Mouse (Mus musculus) right cerebral cortex, postnatal 10 days (tissue): ENCODE measurements around the gene Cct2.
"Not testable (repeated sequence)": the region's sequence is repeated elsewhere in the genome, so short reads cannot be mapped to it uniquely, and the experiment has no call there.

Experiments
- DNase-seq, 2 experiments: peaks; one replicate each; pipeline ENCODE4 v3.0.0; 2021; ENCODE audit warnings: low spot score in 2 of 2

The Cct2 gene

GRCm38 (mm10) chr10:117055668-117056067 is 7.9 kb downstream of the Cct2 start:
- no peak for DNase-seq

- no peak for DNase-seq
These were observed 13.5 kb downstream of the Cct2 start for GRCm38 (mm10) chr10:117049961-117050597.

GRCm38 (mm10) chr10:117049253-117049652 is 14.4 kb downstream of the Cct2 start:
- no peak for DNase-seq

GRCm38 (mm10) chr10:117045175-117046056 is 18.2 kb downstream of the Cct2 start, which contains the start of gene Lrrc10:
TSS of gene Lrrc10 (plus strand) at chr10:117045341.
- peak; percentile 48 to 50 for DNase-seq

DNA sequence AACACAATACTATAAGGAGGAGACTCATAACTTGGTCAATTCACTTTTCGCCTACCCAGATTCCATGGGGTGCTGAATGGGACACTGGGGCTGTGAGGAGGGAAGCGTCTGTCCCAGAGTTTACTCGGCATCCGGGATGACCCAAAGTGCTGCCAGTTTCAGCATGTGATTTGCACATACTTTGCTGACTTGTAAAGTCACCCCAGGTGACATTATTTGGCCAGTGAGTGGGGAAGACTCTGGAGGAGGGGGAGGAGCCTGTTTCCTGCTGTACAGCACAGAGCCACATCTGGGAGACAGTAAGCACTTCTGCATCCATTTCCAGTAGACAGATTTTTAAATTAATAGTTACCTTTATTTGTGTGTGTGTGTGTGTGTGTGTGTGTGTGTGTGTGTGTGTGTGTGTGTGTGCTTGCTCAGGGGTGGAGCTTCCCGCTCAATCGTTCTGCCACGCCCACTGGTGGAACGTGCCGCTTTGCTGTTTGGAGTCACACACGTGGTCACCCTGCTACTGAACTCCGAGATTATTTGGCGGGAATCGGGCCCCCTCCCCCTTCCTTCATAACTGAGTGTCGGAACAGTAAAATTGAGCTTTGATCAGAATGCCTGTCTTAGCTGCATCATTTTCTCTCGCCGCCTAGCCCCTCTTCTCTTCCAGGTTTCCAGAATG is 20.0 kb downstream of the Cct2 start:
- not testable (repeated sequence) for DNase-seq

- no peak for DNase-seq
These were observed 21.3 kb downstream of the Cct2 start for GRCm38 (mm10) chr10:117042295-117042694.

GRCm38 (mm10) chr10:117040355-117040754 is 23.3 kb downstream of the Cct2 start:
- DNase-seq: no peak

DNA sequence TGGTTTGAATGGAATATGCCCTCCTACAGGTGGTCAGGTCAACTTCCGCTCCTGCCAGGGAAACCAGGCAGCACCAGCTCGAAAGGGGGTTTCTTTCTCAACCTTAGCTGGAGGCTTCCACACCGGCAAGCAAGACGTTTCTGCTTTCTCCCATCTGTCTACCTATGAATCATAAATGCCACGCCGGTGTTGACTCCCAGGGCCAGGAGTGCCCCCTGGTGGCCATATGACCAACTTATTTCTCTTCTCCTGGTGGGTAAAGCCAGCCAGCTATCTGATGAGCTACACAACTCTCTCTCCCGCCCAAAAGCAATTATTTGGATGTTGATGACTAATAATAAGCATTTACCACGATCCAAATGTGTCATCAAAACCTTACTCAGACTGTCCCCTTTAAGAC is 29.8 kb downstream of the Cct2 start:
- peak; percentile 72 to 83 for DNase-seq

- no peak for DNase-seq
These were observed 32.5 kb downstream of the Cct2 start for GRCm38 (mm10) chr10:117031160-117031559.

DNA sequence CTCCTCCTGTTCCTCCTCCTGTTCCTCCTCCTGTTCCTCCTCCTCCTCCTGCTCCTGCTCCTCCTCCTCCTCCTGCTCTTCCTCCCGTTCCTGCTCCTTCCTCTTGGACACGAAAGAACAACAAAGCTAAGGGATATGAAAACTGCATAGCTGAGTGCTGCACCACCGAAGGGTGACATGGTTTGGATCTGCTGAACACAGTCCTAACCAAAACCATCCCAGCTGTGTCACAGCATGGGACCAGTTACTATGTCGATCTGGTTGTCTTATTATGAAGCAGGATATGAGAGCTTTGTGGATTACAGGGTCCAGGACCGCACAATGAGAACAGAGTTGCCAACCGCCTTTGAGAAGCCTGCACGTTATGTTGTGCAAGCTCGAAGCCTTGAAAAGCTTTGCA is 37.4 kb downstream of the Cct2 start:
- no peak for DNase-seq

DNA sequence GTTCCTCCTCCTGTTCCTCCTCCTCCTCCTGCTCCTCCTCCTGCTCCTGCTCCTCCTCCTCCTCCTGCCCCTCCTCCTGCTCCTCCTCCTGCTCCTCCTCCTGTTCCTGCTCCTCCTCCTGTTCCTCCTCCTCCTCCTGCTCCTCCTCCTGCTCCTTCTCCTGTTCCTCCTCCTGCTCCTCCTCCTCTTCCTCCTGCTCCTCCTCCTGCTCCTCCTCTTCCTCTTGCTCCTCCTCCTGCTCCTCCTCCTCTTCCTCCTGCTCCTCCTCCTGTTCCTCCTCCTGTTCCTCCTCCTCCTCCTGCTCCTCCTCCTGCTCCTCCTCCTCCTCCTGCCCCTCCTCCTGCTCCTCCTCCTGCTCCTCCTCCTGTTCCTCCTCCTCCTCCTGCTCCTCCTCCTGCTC is 37.8 kb downstream of the Cct2 start:
- DNase-seq: not testable (repeated sequence)

DNA sequence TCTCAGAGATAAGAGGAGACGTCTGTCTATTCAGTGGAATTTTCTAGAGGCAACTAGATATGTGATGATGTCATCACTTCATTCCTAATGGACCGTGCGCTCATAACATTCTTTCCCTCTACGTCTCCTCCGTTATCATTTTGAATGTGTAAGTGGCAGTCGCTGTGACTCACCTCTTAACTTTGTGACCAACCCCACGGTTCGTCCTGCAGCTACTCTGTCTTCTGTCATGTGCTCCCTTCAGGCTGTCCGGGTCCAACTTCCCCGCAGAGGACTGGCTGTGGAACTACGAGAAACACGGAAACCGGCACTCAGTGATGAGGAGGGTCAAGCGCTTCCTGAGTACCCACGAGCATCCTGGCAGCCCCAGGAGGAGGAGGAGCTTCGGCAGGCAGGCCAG is 39.9 kb downstream of the Cct2 start:
- no peak for DNase-seq

- DNase-seq: no peak
These were observed 42.4 kb downstream of the Cct2 start for GRCm38 (mm10) chr10:117021020-117021754.

DNA sequence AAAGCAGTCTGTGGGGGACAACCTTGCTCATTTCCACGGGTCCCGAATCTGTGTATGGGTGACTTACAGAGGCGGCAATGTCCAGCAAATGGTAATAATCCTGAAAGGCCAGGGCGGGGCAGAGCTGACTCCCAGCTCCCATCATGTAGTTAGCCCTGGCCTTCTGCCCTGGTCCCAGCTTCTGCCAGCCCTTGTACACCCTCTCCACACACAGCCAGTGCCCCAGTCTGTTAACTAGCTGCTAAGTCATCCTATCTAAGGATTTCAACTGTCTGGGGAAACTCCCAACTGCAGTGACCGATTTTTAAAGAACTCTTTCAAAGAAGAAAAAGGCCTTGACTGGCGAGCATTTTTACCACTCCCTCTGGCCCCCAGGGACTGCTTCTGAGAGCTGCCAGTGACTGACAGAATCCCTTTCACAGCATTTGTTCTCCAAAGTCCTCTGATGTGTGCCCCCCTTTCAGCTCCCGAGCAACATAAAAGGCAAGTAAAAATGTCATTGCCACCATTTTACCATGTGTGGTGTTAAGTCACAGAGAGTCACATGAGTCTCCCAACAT is 45.3 kb downstream of the Cct2 start:
- DNase-seq: no peak

- no peak for DNase-seq
These were observed 49.0 kb downstream of the Cct2 start for GRCm38 (mm10) chr10:117014565-117014964.

DNA sequence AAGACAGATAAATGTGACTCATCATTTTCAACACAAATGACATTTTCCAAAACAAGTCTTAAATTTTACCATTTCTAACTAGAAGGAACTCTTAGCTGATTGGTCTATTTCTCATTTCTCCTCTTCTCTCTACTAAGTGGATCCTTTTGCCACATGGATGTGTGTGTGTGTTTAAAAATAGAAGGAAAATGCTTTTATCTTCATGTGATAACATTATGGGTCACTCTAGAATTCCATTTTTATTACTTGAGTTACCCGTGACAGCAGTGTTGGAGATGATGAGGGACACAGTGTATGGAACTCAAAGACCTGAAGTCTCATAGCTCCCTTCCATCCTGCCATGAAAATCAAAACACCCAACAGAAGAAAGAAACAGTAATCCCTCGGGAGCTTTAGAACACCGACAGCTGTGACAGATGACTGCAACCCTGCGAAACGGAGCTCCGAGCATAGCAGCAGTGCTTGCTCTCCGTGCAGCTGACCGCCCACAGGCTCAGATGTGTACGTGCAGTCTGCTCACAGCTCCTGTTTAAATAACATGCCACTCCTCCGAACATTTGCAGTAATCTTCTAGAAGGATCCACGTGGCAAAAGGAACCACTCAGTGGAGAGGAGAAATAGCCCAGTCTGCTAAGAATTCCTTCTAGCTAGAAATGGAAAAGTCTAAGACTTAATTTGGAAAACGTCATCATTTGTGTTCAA is 49.8 kb downstream of the Cct2 start:
- peak; percentile 65 to 81 for DNase-seq

DNA sequence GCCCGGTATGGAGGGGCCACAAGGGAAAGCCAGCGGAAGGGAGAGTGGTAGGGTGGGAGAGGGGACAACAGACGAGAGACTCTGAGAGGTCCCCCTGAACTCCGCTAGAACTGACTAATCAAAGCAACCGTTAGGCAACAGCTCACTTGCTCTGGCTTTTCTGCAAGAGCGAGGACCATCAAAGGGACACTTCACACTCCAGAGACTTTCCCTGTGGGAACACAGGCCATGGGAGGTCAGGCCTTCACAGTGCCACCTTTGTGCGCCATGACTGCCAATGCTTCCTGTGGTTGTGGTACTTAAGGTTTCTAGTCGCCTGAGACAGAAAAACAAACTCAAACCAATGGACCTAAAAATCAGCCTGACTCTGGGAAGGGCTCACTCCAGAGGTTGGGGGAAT is 52.6 kb downstream of the Cct2 start:
- no peak for DNase-seq

DNA sequence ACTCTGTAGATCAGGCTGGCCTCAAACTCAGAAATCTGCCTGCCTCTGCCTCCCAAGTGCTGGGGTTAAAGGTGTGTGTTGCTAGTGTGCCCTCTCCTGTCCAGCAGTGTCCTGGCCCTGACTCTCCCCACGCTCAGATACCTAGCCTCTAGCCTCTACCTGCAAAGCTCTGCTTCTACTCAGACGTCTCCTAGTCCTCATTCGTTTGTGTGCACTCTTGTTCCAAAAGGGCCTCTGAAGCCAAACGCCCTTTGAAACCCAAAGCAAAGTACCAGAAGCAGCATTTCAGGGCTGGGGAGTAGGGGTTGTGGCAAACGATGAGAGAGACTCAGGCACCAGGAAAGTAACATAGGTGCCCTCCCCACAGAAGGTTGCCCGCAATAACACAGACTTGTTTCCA is 53.9 kb downstream of the Cct2 start:
- DNase-seq: no peak

GRCm38 (mm10) chr10:117005707-117006464 is 57.7 kb downstream of the Cct2 start:
- DNase-seq: no peak

- no peak for DNase-seq
These were observed 58.9 kb downstream of the Cct2 start for GRCm38 (mm10) chr10:117004695-117005094.
